Mouse (Mus musculus): Measurements from ENCODE around the gene Nfia. TPM values are rescaled to one million over a fixed set of nuclear protein-coding genes. Genes with fewer than 3 reads are reported as not detected.

Nfia gene
- polyA plus RNA-seq, 1 experiment: not detected

DNA sequence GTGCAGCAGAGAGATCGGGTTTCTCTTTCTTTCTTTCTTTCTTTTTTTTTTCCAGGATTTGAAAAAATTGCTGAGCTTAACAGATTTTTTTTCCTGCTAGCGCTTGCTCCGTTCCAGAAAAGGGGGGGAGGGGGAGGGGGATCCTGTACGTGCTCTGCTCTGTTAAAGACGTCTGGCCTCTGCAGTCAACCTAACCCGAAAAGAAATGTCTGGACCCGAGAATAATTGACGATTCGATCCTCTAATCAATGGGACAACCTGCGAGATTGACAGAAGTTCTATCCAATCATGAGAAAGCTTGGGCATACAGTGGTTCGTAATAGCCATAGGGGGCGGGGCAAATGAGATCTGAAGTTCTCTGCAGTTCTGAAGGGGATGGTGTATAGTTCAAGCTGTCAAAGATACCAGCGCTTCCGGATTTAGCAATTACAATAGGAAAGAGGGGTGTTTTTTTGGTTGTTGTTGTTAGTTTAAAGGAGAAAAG lies 618 bp downstream of the Nfia start:
- H3K27ac ChIP-seq (ENCODE audit: insufficient read depth, low read depth, low read length): no peak overlapping the region
- H3K4me3 ChIP-seq (ENCODE audit: insufficient read depth, low read depth, low read length): peak overlapping the region; percentile 32
- H3K4me1 ChIP-seq (ENCODE audit: control insufficient read depth, insufficient read depth, low read length): 0 out of 2 replicates have a peak, but pooled peaks cover 2% of the 10 kb centered on the region
- under 1% methylated on average over 14 of the region's 14 CpGs for WGBS
- TF ChIP-seq CTCF (IDR thresholded peaks at IDR 0.05; ENCODE audit: insufficient read depth, low read depth, low read length) (no peak), POLR2A (IDR thresholded peaks at IDR 0.05; ENCODE audit: insufficient read depth, low read depth, low read length) (no peak)

DNA sequence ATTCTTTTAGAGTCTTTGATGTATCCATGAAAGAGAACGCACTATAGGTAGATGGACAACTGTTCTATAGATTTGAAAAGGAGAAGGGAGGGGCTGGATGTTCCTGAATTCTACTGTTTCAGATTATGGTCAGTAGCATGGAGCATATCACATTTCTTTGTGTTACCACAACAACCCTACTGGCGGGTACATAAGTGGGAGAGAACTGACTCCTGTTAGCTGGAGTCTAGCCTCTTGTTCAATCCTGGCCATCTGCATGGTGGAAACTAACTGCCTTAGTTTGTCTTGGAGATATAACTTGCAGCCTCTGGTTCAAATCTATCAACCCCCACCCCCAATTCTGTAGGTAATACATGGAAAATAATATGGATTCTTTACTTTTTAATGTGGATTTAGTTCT lies 1.3 kb downstream of the Nfia start:
- TF ChIP-seq CTCF (IDR thresholded peaks at IDR 0.05; ENCODE audit: insufficient read depth, low read depth, low read length) (no peak), POLR2A (IDR thresholded peaks at IDR 0.05; ENCODE audit: insufficient read depth, low read depth, low read length) (no peak)
- Histone ChIP-seq H3K4me1 (ENCODE audit: control insufficient read depth, insufficient read depth, low read length) (peaks cover 7% of the 10 kb centered on the region; the same call in 1 of the 2 replicates), H3K27ac (ENCODE audit: insufficient read depth, low read depth, low read length) (no peak overlapping the region), H3K4me3 (ENCODE audit: insufficient read depth, low read depth, low read length) (no peak overlapping the region)
- WGBS: 80% methylated on average over 2 of the region's 2 CpGs

DNA sequence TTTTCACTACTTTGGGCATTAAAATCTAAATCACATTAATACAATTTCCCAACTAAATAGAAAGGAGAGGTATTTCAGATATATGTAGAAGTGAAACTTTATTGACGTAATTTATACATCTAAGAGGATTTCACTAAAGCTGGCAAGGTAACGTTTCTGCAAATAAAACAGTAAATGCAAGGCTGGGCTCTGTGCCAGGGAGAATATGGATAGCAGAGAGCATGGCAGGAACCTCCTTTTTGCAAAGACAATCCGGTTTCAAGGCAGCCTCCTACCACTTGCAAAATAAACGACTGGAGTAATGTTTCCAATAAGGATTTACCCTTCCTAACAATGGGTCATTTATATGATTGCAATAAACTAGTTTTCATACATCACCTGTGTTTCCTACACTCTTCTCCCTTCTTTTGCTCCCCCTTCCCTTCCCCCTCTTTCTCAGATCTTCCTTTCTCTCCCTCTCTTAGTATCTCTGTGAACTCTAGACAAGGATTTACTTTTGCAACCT lies 2.0 kb downstream of the Nfia start:
- peaks cover 7% of the 10 kb centered on the region; the same call in 1 of the 2 replicates for H3K4me1 ChIP-seq (ENCODE audit: control insufficient read depth, insufficient read depth, low read length)
- 0 out of 2 replicates have a peak overlapping the region, but pooled peaks have one; percentile 0 for H3K27ac ChIP-seq (ENCODE audit: insufficient read depth, low read depth, low read length)
- H3K4me3 ChIP-seq (ENCODE audit: insufficient read depth, low read depth, low read length): no peak overlapping the region
- TF ChIP-seq POLR2A (IDR thresholded peaks at IDR 0.05; ENCODE audit: insufficient read depth, low read depth, low read length): no peak
- TF ChIP-seq CTCF (IDR thresholded peaks at IDR 0.05; ENCODE audit: insufficient read depth, low read depth, low read length): no peak
- 30% methylated on average over 4 of the region's 4 CpGs for WGBS

DNA sequence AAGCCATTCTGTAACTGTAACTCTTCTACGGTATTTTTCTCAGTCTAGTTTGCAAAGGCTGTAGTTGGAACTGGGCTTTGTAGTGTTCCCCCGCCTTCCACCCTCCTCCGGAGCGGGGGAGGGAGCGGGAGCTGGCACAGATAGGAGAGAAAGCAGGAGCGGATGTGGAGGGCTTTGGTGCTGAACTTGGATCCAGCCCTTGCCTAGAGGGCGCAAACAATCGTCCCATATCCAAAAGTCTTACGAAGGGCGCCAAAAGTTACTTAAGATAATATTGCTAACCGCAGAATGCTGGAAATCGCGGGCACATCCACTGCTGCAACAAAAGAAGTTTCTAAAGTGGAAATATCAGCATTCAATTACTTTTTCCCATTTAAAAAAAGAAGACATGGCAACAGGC lies 2.5 kb downstream of the Nfia start:
- 0 out of 2 replicates have a peak overlapping the region, but pooled peaks have one; percentile 0 for H3K27ac ChIP-seq (ENCODE audit: insufficient read depth, low read depth, low read length)
- H3K4me3 ChIP-seq (ENCODE audit: insufficient read depth, low read depth, low read length): no peak overlapping the region
- peaks cover 7% of the 10 kb centered on the region; the same call in 1 of the 2 replicates for H3K4me1 ChIP-seq (ENCODE audit: control insufficient read depth, insufficient read depth, low read length)
- WGBS: under 1% methylated on average over 13 of the region's 13 CpGs
- TF ChIP-seq CTCF (IDR thresholded peaks at IDR 0.05; ENCODE audit: insufficient read depth, low read depth, low read length): no peak
- no peak for TF ChIP-seq POLR2A (IDR thresholded peaks at IDR 0.05; ENCODE audit: insufficient read depth, low read depth, low read length)

DNA sequence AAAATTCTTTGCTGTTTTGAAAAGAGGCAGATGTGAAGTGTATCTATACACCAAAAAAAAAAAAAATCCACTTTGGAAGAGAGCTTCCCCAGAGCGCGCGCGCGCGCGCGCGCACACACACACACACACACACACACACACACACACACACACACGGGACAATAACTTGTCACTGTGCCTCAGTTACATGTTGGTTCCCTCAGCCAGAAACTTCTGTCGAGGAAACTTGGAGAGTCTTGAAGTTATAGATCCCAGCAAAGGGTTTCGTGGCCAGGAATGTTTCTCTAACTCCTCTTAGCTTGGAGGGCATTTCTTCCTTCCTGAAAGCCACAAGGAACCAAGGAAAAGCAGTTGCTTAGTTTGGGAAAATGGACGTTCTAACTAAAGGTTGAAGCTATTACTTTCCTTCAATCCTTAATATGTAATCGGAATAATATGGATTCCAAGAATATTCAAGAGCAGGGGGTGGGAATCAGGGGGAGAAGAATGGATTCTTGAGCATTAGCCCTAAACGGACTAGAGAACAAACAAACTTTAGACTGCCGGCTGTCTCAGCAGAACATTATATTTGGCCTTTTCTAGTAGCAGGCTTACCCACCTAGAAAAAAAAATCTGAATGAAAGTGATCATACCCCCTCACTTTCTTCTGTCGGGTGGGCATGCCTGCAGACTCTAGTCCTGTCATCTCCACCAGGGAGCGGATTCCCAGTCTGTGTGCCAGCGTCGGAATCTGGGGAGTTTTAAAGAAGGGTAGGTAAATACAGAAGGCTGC lies 3.1 kb downstream of the Nfia start:
- Histone ChIP-seq H3K4me3 (ENCODE audit: insufficient read depth, low read depth, low read length) (no peak overlapping the region), H3K4me1 (ENCODE audit: control insufficient read depth, insufficient read depth, low read length) (peaks cover 7% of the 10 kb centered on the region; the same call in 1 of the 2 replicates), H3K27ac (ENCODE audit: insufficient read depth, low read depth, low read length) (0 out of 2 replicates have a peak overlapping the region, but pooled peaks have one; percentile 66)
- TF ChIP-seq CTCF (IDR thresholded peaks at IDR 0.05; ENCODE audit: insufficient read depth, low read depth, low read length): no peak
- no peak for TF ChIP-seq POLR2A (IDR thresholded peaks at IDR 0.05; ENCODE audit: insufficient read depth, low read depth, low read length)
- whole genome bisulfite sequencing: 8% methylated on average over 20 of the region's 20 CpGs

GRCm38 (mm10) chr4:97776388-97777080 lies 4.0 kb downstream of the Nfia start:
- peak overlapping the region; percentile 50 for H3K4me3 ChIP-seq (ENCODE audit: insufficient read depth, low read depth, low read length)
- TF ChIP-seq CTCF (IDR thresholded peaks at IDR 0.05; ENCODE audit: insufficient read depth, low read depth, low read length): no peak
- TF ChIP-seq POLR2A (IDR thresholded peaks at IDR 0.05; ENCODE audit: insufficient read depth, low read depth, low read length): no peak
- peaks cover 7% of the 10 kb centered on the region; the same call in 1 of the 2 replicates for H3K4me1 ChIP-seq (ENCODE audit: control insufficient read depth, insufficient read depth, low read length)
- H3K27ac ChIP-seq (ENCODE audit: insufficient read depth, low read depth, low read length): peak overlapping the region; percentile 50
- WGBS: 6% methylated on average over 10 of the region's 10 CpGs

DNA sequence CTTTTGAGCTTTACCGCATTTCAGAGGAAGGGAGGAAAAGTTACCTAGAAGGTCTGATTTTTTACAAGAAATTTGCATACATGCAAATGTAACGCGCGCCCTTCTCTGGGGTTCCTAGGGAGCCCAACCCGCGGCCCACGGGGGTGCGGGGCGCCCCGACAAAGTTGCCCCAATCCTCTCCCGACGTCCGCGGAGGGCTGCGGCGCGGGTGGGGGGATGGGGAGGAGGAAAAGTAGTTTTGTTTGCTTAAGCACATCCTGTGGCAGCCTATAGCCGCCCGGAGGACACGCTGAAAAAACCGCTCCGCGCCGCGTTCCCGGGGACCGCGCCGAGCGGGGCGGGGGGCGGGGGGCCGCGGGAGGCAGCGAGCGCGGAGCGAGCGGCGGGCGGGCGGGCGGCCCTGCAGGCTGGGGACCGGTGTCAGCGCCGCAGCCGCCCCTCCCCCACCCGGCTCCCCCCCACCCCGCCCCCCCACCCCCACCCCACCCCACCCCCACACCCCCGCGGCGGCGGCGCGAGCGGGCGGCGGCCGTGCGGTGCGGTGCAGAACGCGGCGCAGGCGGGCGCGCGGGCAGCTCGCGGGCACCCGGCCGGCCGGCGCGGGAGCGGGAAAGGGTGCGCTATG lies 4.7 kb downstream of the Nfia start:
- Histone ChIP-seq H3K27ac (ENCODE audit: insufficient read depth, low read depth, low read length) (peak overlapping the region; percentile 50), H3K4me1 (ENCODE audit: control insufficient read depth, insufficient read depth, low read length) (peaks cover 7% of the 10 kb centered on the region; the same call in 1 of the 2 replicates), H3K4me3 (ENCODE audit: insufficient read depth, low read depth, low read length) (peak overlapping the region; percentile 58)
- under 1% methylated on average over 57 of the region's 77 CpGs for WGBS
- TF ChIP-seq POLR2A (IDR thresholded peaks at IDR 0.05; ENCODE audit: insufficient read depth, low read depth, low read length): no peak
- TF ChIP-seq CTCF (IDR thresholded peaks at IDR 0.05; ENCODE audit: insufficient read depth, low read depth, low read length): no peak

DNA sequence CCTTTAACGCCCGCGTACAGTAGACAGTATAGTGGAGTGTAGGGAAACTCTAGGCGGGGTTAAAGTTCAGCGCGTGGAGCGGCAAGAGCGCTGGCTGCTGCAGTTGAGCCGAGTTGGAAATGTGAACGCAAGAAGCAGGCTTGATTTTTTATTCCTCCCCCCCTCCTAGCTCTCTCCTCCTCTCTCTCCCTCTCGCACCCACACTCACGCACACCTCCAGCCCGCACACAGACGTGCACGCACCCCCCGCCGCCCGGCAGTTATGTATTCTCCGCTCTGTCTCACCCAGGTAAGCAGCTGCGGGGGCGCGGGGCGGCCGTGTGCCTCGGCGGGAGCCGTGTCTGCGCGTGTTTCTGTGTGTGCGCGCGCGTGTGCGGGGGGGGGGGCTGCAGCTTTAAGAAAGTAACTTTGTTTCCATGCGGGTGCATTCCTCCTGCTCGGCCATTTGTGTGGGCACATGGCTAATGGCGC lies 5.2 kb downstream of the Nfia start, which contains the start of gene E130114P18Rik:
Gene E130114P18Rik (minus strand): TSS at position 373 of the 471 bp plus-strand sequence.
- TF ChIP-seq POLR2A (IDR thresholded peaks at IDR 0.05; ENCODE audit: insufficient read depth, low read depth, low read length) (no peak), CTCF (IDR thresholded peaks at IDR 0.05; ENCODE audit: insufficient read depth, low read depth, low read length) (no peak)
- H3K27ac ChIP-seq (ENCODE audit: insufficient read depth, low read depth, low read length): peak within 1 kb of the TSS; percentile 50
- peak within 1 kb of the TSS; percentile 58 for H3K4me3 ChIP-seq (ENCODE audit: insufficient read depth, low read depth, low read length)
- peaks cover 7% of the 10 kb centered on the region; the same call in 1 of the 2 replicates for H3K4me1 ChIP-seq (ENCODE audit: control insufficient read depth, insufficient read depth, low read length)
- 2% methylated on average over 37 of the region's 37 CpGs for WGBS
